Mouse (Mus musculus) ES-CJ7 (cell line): Measurements from ENCODE around the gene Ppp1r9a.

Experiments used
- DNase-seq: peaks from one replicate; pipeline ENCODE4 v3.0.0; 2011; ENCODE audit warnings: low read depth, low spot score

Ppp1r9a gene

DNA sequence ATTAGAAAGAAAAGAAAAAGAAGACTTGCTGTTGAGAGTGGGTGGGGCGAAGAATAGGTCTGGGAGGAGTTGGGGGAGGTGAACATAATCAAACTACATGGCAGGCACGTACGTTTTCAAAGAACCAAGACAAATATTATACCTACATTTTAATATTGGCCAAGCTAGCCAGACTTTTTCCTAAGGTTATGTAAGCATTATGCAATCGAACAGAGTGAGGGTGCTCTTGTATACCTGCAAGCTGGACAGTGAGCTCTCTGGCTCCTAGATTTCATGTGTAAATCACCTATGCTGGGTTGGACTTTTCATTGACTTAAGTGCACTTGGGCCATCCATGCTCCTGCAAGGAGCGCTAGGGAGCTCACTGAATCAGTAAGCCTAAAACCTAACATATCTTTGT lies 295.9 kb downstream of the Ppp1r9a start:
- DNase-seq, result no peak

DNA sequence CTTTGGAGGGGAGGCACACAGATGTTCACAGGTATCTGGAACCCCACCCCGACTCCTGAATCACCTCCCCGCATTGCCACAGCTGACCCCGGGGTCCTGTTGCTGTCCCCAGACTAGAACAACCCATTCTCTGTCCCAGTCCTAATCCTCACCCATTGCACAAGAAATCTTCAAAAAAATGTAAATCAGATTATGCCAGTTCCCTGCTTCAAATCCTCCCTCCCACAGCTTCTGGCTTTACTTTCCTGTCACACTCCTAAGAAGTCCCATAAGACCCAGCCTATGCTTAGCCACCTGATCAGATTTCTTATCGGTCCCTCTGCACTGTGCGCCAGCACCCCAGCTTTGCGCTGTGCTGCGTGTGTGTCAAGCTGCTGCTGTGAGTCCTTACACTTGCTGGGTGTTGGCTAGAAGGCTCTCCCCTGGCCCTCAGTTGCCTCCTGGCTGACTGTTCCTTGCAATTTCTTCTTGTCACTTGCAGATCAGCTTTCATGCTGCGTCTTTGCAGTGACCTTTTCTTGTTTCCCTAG lies 296.7 kb downstream of the Ppp1r9a start:
- no peak for DNase-seq

GRCm38 (mm10) chr6:5199916-5200315 lies 297.2 kb downstream of the Ppp1r9a start:
- DNase-seq, result no peak

DNA sequence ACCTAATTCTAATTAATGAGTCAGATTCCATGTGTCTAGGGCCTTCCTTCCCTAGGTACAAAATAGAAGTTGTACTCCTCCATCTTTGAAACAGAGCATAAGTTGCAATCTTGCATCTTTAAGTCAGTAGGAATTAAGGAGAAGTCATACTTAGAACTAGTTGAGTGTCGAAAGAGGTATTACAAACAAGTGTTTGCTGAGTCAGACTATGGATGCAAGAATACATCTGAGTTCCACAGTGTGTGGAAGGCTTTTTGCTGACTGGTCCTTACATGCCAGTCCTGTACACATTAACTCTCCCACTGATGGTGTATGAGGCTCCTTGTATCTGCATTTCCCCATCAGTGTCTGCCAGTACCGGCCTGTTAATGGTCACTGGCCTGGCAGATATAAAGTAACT lies 305.1 kb downstream of the Ppp1r9a start:
- no peak for DNase-seq
